Mouse (Mus musculus): ENCODE results near the gene 4931406P16Rik. TPM values are rescaled to one million over a fixed set of nuclear protein-coding genes. Genes with fewer than 3 reads are reported as not detected.
"Not testable (repeated sequence)": the region's sequence is repeated elsewhere in the genome, so short reads cannot be mapped to it uniquely, and the experiment has no call there.

Gene 4931406P16Rik
- 10 to 100 TPM; 25.3 to 31.5 (median 30.0) TPM for polyA plus RNA-seq (2017; shearing (Covaris generic))

DNA sequence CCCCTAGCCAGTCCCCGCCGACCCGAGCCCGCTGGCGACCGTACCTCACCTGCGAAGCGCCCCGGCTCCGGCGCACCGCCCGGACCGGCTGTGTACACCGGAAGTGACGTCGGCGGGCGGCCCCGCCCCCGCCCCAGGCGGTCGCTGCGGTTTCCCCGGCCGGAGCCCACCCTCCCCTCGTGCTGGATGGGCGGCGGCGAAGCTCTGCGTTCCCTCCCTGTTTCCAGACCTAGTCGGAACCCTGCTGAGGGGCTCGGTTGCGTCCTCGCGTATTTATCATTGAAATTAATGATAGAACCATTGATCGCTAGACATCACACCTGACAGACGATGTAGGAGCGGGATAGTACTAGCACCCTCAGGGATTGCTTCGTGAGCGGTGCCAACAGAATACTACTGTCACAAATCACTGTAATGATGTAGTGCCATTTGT, at the start of gene 4931406P16Rik:
Gene 4931406P16Rik, minus strand, starts transcription at position 109 of the 433 bp plus-strand sequence.
- ATAC-seq = peak; percentile 82

- no peak for ATAC-seq
Observed at GRCm38 (mm10) chr7:34355629-34356028, 42.3 kb upstream of the 4931406P16Rik start.

DNA sequence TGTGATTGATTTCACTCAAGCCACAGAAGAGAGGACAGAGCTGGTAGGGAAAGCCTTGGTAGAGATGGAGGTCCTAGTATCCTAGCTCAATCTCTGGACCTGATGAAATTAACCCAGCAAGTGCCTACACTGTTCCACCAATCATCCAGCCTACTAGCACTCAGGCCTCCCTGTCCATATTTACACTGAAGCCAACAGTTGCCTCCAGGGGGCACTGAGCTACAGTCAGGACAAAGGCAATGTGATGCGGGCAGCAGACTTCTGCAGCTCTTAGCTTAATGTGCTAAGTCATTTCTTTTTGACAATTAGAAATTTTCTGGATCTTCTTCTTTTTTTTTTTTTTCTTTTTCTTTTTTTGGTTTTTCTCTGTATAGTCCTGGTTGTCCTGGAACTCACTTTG, 38.6 kb upstream of the 4931406P16Rik start:
- no peak for ATAC-seq

DNA sequence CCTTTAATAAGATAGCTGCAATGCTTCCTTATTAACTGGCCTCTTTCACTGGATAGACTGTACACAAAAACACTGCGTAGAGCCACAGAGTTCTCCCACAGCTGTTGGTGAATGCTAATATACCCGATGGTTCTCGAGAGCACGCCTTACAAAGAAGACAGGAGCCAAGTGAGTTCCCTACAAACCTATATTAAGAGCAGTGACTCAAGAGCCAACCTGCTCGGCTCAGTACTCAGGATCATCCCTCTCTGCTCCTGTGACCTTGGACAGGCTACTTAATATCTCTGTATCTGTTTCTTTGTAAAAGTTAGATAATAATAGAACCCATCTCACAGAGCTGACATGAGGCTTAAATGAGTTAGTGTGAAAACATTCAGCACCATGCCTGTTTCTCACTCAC, 36.8 kb upstream of the 4931406P16Rik start:
- ATAC-seq = no peak

DNA sequence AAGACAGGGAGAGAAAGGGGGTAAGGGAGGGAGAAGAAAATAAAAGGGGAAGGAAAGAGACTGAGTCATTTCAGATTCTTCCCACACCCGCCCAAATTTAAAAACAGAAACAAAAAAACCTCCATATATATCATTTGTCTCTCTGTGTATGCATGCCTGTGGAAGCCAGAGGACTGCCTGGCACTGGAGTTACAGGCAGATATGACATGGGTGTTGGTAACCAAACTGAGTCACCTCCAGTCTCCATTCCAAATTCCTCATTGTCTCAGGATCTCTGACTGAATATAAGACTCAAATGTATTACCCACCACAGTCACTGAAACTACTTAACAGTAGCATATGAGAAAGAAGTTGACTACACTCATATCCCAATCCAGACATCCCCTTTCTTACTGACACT, 34.7 kb upstream of the 4931406P16Rik start:
- ATAC-seq = no peak

DNA sequence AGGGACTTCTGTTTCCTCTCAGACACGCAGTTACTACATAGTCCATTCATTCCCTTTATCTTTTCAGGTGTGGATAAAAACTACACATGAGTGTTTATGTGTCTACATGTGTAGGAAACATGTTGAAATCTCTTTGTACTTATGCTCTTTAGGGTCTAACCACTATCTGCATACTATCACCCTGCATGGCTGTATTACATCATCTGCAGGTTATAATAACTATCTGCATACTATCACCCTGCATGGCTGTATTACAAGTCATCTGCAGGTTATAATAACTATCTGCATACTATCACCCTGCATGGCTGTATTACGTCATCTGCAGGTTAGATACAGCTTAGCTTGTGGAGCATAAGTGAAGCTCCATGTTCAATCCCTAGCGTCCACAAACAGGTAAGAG, 33.7 kb upstream of the 4931406P16Rik start:
- no peak for ATAC-seq

- no peak for ATAC-seq
Observed at GRCm38 (mm10) chr7:34346505-34346904, 33.2 kb upstream of the 4931406P16Rik start.

GRCm38 (mm10) chr7:34342040-34342793, 28.9 kb upstream of the 4931406P16Rik start:
- ATAC-seq = no peak

DNA sequence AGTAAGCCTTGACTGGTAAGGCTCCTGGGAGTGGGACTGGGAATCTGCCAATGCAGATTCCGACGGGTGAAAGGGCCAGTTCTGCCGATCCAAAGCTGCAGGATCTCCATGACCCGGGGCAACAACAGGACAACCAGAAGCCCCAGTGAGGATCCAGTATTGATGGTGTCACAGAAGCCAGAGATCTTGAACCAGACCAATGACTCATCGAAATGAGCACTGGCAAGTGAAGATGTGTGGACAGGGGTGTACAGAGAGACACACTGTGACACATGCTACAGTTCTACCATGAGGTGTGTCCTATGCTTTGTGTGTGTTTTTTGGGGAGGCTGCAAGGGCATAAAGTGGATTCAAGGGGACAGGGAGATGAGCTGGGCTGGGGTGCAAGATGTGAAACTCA, 27.5 kb upstream of the 4931406P16Rik start:
- ATAC-seq = no peak

DNA sequence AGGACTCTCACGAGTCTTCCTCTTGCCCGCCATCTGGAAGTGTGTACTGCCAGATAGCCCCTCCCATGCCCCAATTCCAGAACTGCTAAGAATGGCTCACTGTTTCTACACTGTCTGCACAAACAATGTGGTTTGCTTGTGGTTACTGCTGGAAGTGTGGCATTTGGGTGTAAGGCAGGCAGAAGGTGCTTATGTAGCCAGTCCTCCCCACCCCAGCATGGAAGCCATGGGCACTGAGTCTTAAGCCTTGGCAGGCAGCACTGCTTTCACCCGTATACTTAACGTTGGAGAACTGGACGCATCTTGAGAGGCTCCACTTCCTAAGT, 25.8 kb upstream of the 4931406P16Rik start:
- no peak for ATAC-seq

GRCm38 (mm10) chr7:34338445-34339163, 25.3 kb upstream of the 4931406P16Rik start:
- no peak for ATAC-seq

DNA sequence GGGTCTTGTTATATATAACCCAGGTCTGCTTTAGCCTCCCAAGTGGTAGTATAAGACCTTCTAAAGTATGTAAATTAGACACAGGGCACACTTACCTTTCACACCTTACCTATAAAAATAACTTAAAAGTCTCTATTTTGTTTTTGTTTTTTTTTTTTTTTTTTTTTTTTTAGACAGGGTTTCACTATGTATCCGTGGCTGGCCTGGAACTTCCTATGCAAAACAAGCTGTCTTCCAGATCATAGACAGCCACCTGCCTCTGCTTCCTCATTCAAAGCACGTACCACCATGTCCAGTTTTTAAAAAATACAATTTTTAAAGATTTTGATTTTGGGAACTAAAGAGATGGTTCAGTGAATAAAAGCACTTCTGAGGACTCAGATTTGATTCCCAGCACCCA, 23.9 kb upstream of the 4931406P16Rik start:
- no peak for ATAC-seq

GRCm38 (mm10) chr7:34336545-34336944, 23.2 kb upstream of the 4931406P16Rik start:
- not testable (repeated sequence) for ATAC-seq

DNA sequence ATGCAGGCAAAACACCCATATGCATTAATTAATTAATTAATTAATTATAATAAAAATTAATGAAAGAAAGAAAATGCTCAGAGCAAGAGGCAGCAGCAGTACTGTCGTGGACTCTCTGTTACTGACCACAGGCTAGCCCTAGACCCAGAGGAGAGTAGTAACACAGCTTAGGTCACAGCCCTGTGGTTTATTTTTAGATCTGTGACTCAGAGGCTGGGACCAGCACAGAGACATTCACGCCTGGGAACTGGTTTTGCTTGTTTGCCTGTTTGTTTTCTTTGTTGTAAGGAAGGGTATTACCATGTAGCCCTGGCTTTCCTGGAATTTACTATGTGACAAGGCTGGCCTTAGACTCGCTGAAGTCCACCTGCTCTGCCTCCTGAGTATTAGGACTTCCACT, 14.1 kb upstream of the 4931406P16Rik start:
- no peak for ATAC-seq

DNA sequence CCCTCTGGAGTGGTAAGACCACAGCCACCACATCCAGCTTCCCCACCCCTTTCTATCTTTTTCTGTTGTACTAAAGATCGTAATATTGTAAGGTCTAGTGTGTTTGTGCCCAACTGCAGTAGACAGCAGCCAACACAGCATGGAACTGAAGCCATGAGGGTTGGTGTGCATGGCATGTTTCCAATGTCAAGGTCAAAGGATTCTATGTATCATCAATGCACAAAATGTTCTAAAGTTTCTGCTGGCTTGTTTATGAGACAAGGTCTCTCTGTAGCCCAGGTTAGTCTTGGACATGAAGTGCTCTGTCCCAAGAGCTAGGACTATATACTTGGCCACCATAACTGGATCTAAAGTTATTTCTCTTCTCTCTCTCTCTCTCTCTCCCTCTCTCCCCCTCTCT, 11.5 kb upstream of the 4931406P16Rik start:
- ATAC-seq = no peak

DNA sequence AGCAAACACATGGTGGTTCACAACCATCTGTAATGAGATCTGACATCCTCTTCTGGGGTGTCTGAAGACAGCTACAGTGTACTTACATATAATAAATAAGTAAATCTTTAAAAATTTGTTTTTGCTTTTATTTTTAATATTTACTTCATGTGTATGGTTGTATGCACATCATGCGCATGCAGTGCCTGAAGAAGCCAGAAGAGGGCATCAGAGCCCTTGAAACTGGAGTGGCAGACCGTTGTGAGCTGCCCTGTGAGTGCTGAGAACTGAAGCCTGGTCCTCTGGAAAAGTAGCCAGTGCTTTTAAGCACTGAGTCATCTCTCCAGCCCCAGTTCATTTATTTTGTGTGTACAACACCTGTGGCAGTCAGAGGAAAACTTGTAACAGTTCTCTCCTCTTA, 10.7 kb upstream of the 4931406P16Rik start:
- no peak for ATAC-seq

- ATAC-seq = no peak
Observed at GRCm38 (mm10) chr7:34323351-34323750, 10.0 kb upstream of the 4931406P16Rik start.

- ATAC-seq = no peak
Observed at GRCm38 (mm10) chr7:34321958-34322357, 8.6 kb upstream of the 4931406P16Rik start.

- ATAC-seq = no peak
Observed at GRCm38 (mm10) chr7:34321119-34321518, 7.8 kb upstream of the 4931406P16Rik start.

GRCm38 (mm10) chr7:34319957-34320356, 6.6 kb upstream of the 4931406P16Rik start:
- ATAC-seq = no peak

GRCm38 (mm10) chr7:34319123-34319522, 5.8 kb upstream of the 4931406P16Rik start:
- no peak for ATAC-seq

DNA sequence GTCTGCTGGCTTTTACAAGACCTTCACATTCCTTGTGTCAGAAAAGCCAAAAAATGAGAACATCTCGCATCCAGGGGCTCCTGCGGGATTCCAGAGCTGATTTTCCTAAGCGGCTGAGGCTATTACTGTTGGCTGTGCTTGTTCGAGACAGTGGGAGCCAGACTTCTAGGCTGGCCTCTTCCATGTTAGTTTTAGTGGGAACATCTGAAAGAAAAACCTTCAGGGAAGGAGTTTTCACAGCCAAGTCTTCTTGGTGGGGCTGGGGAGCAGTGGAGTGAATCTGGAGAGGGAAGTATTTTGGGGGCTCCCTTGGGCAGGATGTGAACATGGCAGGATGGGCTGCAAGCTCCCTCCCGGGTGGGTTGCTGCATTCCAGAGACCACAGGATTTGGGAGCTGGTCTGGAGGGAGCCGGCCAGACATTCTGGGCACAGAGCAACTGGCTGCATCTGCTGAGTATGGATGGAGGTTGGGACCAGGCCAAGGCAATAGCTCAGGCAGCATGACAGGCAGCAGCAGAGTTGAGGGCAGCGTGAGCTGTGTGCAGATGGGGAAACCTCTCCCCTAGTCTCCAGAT, 4.6 kb upstream of the 4931406P16Rik start:
- ATAC-seq = no peak

- ATAC-seq = peak; percentile 45
Observed at GRCm38 (mm10) chr7:34312786-34313442, 437 bp downstream of the 4931406P16Rik start.

Measured in inflammation-experienced regulatory T-cells, adult 6 months (primary cell).